Mouse (Mus musculus): ENCODE measurements at regions not wholly inside any gene's neighbourhood (a gene's known extent, or its start where the extent isn't known, plus 50 kb on each side); places are given as distances from the start of the nearest gene placed in this dataset.

- TF ChIP-seq CTCF (conservative IDR thresholded peaks at IDR 0.05; ENCODE audit: low read length), result no peak
- no peak for TF ChIP-seq NANOG (IDR thresholded peaks at IDR 0.05; ENCODE audit: borderline replicate concordance, low read length)
Measured at GRCm38 (mm10) chr8:27894325-27894724, 446.9 kb downstream of the Poteg start.

Data from E14TG2a.4 (cell line).